Mouse (Mus musculus): Measurements from ENCODE around the gene Rhebl1. TPM values are rescaled to one million over a fixed set of nuclear protein-coding genes. Genes with fewer than 3 reads are reported as not detected.

Gene Rhebl1
- total RNA-seq (2014; rRNA removed) (0.94 and 1.8 TPM in 2 replicates), polyA plus RNA-seq (2012; rRNA removed) (0.35 and 0.37 TPM in 2 replicates)

DNA sequence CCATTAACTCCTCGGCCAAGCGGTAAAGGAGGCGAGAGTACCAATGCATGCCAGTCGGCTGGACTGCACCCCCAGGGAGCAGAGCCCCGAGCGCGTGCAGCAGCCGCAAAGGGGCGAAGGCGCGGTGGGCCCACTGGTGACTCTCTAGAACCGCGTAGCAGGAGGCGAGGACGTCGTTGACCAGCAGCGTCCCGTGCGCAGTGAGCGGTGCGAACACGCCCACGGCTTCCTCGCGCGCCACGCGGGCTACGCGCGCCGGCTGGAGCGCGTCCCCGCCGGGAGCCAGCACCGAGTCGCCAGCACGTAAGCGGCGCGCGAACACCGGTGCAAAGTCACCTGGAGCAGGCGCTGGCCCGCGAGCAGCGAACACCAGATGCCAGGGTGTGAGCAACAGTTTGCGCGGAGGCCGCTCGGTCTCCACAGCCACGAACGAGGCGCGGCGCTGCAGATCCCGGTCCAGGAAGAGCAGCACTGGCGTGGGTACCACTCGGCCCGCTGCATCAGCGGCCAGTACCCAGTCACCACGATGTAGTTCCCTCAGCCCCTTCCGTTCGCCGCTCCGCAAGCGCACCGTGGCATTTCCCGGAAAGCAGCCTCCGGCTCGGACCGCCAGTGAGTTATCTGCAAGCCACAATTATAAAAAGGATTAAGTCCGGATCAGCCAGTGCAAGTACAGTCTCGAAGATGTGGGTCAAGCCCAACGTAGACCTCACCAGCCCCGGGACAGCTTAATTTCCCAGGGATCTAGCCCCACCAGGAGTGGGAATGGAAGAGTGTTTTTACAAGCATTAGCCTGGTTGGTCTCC is at the start of gene Rhebl1:
TSS of gene Rhebl1 (minus strand) at position 601 of the 806 bp plus-strand sequence.
- Histone ChIP-seq H3K27ac (replicated peaks; ENCODE audit: insufficient read depth, low read depth, low read length) (no peak within 1 kb of the TSS), H3K36me3 (ENCODE audit: control insufficient read depth, insufficient read depth, low read length) (no peaks in the 10 kb centered on the region), H3K9ac (ENCODE audit: low read depth, low read length) (peak within 1 kb of the TSS; percentile 20), H3K4me3 (ENCODE audit: insufficient read depth, low read depth, low read length) (peak within 1 kb of the TSS; percentile 53), H3K4me1 (ENCODE audit: control insufficient read depth, insufficient read depth, low read length) (0 out of 2 replicates have a peak, but pooled peaks cover 1% of the 10 kb centered on the region), H3K27me3 (ENCODE audit: control insufficient read depth, insufficient read depth, low read length) (peaks cover 22% of the 10 kb centered on the region), H3K79me2 (ENCODE audit: control insufficient read depth, insufficient read depth, low read length) (no peaks in the 10 kb centered on the region)
- TF ChIP-seq CTCF (IDR thresholded peaks at IDR 0.05; ENCODE audit: low read depth, low read length) (no peak), POLR2A (IDR thresholded peaks at IDR 0.05; ENCODE audit: extremely low read depth, insufficient read depth, low read length) (no peak)
- WGBS = under 1% methylated on average over 77 of the region's 77 CpGs
- no peak for DNase-seq (ENCODE audit: extremely low read depth, low read depth, low spot score)

DNA sequence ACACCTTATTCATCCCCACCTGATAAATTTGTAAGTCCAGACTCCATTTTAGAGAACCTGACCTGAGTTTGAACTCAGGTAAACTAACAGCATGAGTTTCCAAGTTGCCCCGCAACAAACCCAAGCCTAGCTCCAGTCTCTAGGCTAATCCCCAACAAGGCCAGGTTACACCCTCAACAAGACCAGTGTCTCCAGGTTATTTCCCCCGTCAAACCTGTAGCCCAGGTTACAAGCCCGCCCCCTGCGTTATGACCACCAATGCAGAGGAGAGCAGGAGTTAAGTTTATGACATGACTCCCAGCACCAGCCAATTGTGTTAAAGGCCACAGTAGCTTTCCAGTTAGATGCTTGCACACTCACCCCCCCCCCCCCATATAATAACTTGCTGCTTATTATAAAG is 48.8 kb upstream of the Rhebl1 start:
- DNase-seq (ENCODE audit: extremely low read depth, low read depth, low spot score) = no peak
- H3K4me3 ChIP-seq (ENCODE audit: insufficient read depth, low read depth, low read length) = no peak overlapping the region
- no peaks in the 10 kb centered on the region for H3K27me3 ChIP-seq (ENCODE audit: control insufficient read depth, insufficient read depth, low read length)
- no peaks in the 10 kb centered on the region for H3K4me1 ChIP-seq (ENCODE audit: control insufficient read depth, insufficient read depth, low read length)
- no peak overlapping the region for H3K27ac ChIP-seq (replicated peaks; ENCODE audit: insufficient read depth, low read depth, low read length)
- H3K36me3 ChIP-seq (ENCODE audit: control insufficient read depth, insufficient read depth, low read length) = no peaks in the 10 kb centered on the region
- H3K9ac ChIP-seq (ENCODE audit: low read depth, low read length) = no peak overlapping the region
- no peaks in the 10 kb centered on the region for H3K79me2 ChIP-seq (ENCODE audit: control insufficient read depth, insufficient read depth, low read length)
- TF ChIP-seq POLR2A (IDR thresholded peaks at IDR 0.05; ENCODE audit: extremely low read depth, insufficient read depth, low read length) = no peak
- WGBS = 89% methylated on average over 4 of the region's 4 CpGs

DNA sequence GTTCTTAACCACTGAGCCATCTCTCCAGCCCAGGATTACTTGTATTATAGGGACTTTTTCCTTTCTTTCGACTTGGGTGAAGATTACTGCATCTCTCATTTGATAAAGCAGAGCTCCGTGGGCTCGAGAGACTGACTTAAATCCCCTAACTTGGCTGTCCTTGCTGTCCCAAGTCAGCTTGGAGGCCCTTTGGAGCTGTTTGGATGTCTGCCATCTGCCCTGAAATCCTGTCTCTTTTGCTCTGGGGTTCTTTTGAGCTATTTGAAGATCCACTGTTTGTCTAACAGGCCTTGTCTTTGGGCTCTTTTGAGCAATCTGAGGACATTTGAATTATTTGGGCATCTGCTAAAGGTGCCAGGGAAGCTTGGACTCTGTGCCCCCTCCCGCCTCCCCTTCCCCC is 47.7 kb upstream of the Rhebl1 start:
- Histone ChIP-seq H3K27me3 (ENCODE audit: control insufficient read depth, insufficient read depth, low read length) (no peaks in the 10 kb centered on the region), H3K36me3 (ENCODE audit: control insufficient read depth, insufficient read depth, low read length) (no peaks in the 10 kb centered on the region), H3K4me1 (ENCODE audit: control insufficient read depth, insufficient read depth, low read length) (no peaks in the 10 kb centered on the region), H3K27ac (replicated peaks; ENCODE audit: insufficient read depth, low read depth, low read length) (no peak overlapping the region), H3K4me3 (ENCODE audit: insufficient read depth, low read depth, low read length) (no peak overlapping the region), H3K9ac (ENCODE audit: low read depth, low read length) (no peak overlapping the region), H3K79me2 (ENCODE audit: control insufficient read depth, insufficient read depth, low read length) (no peaks in the 10 kb centered on the region)
- TF ChIP-seq CTCF (IDR thresholded peaks at IDR 0.05; ENCODE audit: low read depth, low read length) (no peak), POLR2A (IDR thresholded peaks at IDR 0.05; ENCODE audit: extremely low read depth, insufficient read depth, low read length) (no peak)
- DNase-seq (ENCODE audit: extremely low read depth, low read depth, low spot score) = no peak
- WGBS = 80% methylated on average over 4 of the region's 4 CpGs

DNA sequence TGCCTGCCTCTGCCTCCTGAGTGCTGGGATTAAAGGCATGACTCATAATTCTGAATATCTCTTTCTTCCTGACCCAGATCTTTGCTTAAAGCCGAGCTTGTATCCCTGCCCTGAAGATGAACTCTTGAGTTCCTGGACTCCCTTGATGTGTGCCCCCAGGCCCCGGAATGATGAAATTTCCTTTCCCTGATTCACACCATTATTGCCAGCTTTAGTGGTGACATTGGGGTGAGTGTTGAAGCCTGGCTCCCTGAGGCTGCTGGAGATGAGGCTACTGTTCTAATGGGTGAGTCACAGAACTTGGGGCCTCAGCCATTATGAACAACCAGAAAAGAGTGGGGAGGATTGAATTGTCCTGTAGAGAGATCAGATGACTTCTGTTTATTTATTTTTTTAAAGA is 47.2 kb upstream of the Rhebl1 start:
- Histone ChIP-seq H3K79me2 (ENCODE audit: control insufficient read depth, insufficient read depth, low read length) (no peaks in the 10 kb centered on the region), H3K4me1 (ENCODE audit: control insufficient read depth, insufficient read depth, low read length) (no peaks in the 10 kb centered on the region), H3K4me3 (ENCODE audit: insufficient read depth, low read depth, low read length) (no peak overlapping the region)

DNA sequence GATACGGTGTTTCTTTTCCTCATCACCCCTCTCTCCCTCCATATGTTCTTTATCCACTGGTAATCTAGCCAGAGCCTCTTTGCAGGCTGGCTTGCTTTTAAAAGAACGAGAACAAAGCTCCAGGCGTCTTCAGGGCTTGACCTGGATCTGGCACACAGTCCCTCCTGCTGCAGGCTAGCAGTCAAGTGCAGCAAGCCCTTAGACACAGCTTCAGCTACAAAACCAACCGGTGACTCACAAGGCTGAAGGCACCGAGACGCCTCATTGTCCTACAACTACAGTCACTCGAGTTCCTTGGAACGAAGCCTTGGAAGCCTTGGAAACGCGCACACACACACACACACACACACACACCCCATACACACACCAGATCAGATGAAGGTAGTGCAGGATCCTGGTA is 46.5 kb upstream of the Rhebl1 start:
- Histone ChIP-seq H3K79me2 (ENCODE audit: control insufficient read depth, insufficient read depth, low read length) (no peaks in the 10 kb centered on the region), H3K27ac (replicated peaks; ENCODE audit: insufficient read depth, low read depth, low read length) (no peak overlapping the region), H3K36me3 (ENCODE audit: control insufficient read depth, insufficient read depth, low read length) (no peaks in the 10 kb centered on the region), H3K4me1 (ENCODE audit: control insufficient read depth, insufficient read depth, low read length) (no peaks in the 10 kb centered on the region), H3K9ac (ENCODE audit: low read depth, low read length) (no peak overlapping the region), H3K27me3 (ENCODE audit: control insufficient read depth, insufficient read depth, low read length) (no peaks in the 10 kb centered on the region), H3K4me3 (ENCODE audit: insufficient read depth, low read depth, low read length) (no peak overlapping the region)
- TF ChIP-seq POLR2A (IDR thresholded peaks at IDR 0.05; ENCODE audit: extremely low read depth, insufficient read depth, low read length) = no peak
- TF ChIP-seq CTCF (IDR thresholded peaks at IDR 0.05; ENCODE audit: low read depth, low read length) = no peak
- no peak for DNase-seq (ENCODE audit: extremely low read depth, low read depth, low spot score)
- 92% methylated on average over 10 of the region's 10 CpGs for WGBS

More for the DNA sequence above, 47.2 kb upstream of the Rhebl1 start:
- TF ChIP-seq CTCF (IDR thresholded peaks at IDR 0.05; ENCODE audit: low read depth, low read length) (no peak), POLR2A (IDR thresholded peaks at IDR 0.05; ENCODE audit: extremely low read depth, insufficient read depth, low read length) (no peak)
- H3K27me3 ChIP-seq (ENCODE audit: control insufficient read depth, insufficient read depth, low read length) = no peaks in the 10 kb centered on the region
- no peak for DNase-seq (ENCODE audit: extremely low read depth, low read depth, low spot score)
- no peaks in the 10 kb centered on the region for H3K36me3 ChIP-seq (ENCODE audit: control insufficient read depth, insufficient read depth, low read length)
- 76% methylated on average over 2 of the region's 2 CpGs for WGBS
- H3K27ac ChIP-seq (replicated peaks; ENCODE audit: insufficient read depth, low read depth, low read length) = no peak overlapping the region
- H3K9ac ChIP-seq (ENCODE audit: low read depth, low read length) = no peak overlapping the region

All from liver, adult 2 months (tissue).